Mouse (Mus musculus) layer of hippocampus, adult 11-12 months (tissue): ENCODE data around the gene Gbf1.
"Not testable (repeated sequence)": the region's sequence is repeated elsewhere in the genome, so short reads cannot be mapped to it uniquely, and the experiment has no call there.

Source experiments
- DNase-seq: peaks from one replicate; pipeline ENCODE4 v3.0.0; 2022; ENCODE audit warnings: low spot score

Gene Gbf1

DNA sequence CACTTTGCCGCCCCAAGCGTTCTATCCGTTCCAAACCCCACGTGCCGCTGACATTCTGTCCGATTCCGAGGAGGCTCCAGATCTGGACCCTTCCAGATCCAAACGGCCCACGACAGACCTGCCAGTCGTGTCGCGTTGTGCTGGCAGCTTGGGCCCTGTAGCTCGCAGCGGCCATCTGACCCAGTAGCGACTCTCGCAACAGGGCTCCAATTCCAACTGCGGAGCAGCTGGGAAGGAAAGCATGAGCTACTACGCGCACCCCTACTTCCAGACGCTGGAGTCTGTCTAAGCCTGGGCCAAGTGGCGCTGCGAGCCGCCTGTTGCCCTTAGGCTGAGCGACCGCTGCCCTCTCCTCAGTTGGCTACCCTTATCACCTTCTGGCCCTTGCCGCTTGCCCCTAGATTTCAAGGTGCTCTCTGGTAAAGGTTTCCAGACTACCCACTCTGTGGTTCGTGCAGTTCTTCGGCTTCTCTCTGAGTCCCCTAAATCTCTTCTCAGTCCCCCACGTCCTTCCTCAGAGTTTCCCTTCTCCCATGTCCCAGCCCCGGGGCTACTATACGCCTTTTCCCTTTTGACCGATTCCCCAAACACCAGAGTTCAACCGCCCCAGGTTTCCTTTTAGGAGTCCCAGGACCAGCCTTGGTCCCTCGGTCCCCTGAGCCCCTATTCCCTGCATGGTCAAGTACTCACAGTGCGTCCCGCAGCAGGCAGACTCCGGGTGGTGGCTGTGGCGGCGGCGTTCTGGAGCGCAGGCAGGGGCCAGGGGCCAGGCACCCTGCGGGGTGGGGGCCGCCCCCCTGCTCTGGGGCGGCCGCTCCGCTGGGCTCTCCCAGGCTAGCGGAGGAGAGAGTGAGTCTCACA, 4.6 kb upstream of the Gbf1 start, which contains the start of gene Pitx3:
Pitx3 (minus strand) TSS at position 816 of the 861 bp plus-strand sequence.
- DNase-seq: no peak

DNA sequence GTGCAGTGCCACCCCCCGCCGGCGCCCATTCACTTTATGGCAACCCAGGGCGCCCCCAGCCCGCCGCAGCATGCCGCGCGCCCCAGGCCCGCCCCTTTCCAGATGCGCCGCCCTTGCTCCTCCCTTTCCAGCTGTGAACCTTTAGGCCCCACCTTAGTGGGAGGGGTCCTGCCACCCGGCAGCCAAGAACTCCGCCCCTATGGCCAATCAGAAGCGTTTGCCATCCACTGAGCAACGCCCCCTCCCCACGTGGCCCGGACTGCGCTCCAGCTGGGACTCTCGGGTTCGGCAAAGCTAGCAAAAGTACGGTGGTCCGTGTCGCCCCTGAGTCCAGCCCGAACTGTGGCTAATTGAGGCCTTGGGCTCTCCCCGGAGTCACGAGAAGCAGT, 3.9 kb upstream of the Gbf1 start:
- peak; percentile 44 for DNase-seq

DNA sequence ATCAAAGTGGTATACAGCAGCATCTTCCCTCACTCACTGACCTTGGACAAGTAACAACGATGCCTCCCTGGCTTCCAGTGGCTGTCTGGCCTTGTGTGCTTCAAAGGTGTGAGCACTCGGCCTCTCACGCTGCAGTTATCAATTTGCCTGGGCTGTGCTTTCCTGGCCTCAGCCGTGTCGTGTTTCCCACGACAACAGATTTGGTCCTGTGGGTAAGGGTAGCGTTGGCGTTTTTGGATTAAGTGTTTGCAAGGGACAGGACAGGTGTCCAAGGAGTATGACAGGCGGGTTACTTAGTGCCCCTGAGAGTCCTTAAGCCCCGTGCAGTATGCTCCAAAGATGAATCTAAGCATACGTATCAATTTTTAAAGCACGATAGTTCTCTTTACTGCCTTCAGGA, 3.2 kb upstream of the Gbf1 start:
- DNase-seq: no peak

DNA sequence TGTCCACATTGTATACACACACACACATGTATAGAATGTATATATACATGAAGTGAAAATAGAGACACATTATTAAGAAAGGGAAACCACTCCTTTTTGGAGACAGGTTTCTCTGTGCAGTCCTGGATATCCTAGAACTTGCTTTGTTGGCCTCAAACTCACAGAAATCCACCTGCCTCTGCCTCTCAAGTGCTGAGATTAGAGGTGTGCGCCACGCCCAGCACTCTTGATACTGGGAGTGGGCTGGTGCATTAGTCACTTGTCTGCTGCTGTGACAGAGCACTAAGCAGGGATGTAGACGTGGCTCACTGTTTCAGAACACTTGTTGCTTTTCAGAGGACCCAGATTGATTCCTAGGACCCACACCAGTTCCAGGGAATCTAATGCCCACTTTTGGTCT, 13.6 kb downstream of the Gbf1 start:
- no peak for DNase-seq

- DNase-seq: not testable (repeated sequence)
Observed at GRCm38 (mm10) chr19:46167169-46167568, 14.9 kb downstream of the Gbf1 start.

GRCm38 (mm10) chr19:46169396-46169795, 17.1 kb downstream of the Gbf1 start:
- no peak for DNase-seq

GRCm38 (mm10) chr19:46169913-46170312, 17.6 kb downstream of the Gbf1 start:
- no peak for DNase-seq

DNA sequence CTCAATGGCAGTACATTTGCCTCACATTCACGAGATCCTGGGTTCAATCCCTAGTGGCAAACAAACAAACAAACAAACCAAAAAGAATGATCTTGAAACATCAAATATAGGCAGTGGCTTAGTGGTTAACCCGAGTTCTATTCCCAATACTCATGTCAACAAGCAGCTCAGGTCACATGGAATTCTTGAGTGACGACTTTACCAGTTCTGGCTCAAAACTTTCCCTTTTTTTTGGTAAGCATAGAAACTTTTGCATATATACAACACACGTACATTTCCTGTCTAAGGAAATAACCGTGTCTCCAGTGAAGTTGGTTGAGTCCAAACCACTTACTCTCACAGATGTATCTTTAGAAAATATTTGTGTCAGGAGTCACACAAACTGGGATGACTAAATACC, 20.2 kb downstream of the Gbf1 start:
- no peak for DNase-seq

DNA sequence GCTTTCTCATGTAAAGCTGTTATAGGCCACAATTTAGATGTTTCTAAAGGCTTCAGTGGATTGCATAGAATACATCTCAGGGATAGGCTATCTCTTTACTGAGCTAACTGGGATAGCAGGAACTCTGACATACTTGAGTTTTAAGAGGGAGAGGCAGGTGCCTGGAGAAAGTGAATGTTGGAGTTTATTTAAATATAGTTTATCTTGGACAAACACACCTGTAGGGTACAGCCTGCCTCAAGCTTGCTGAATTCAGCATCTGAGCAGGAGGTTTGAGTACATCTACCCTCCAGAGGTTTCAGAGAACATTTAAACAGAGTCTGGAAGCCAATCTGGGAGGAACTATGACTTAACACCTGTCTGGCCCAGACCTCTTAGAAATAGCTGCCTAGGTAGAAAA, 22.9 kb downstream of the Gbf1 start:
- no peak for DNase-seq

- no peak for DNase-seq
Observed at GRCm38 (mm10) chr19:46177046-46177445, 24.7 kb downstream of the Gbf1 start.

- no peak for DNase-seq
Observed at GRCm38 (mm10) chr19:46180274-46180673, 28.0 kb downstream of the Gbf1 start.

GRCm38 (mm10) chr19:46182241-46182640, 29.9 kb downstream of the Gbf1 start:
- DNase-seq: no peak

GRCm38 (mm10) chr19:46186611-46187010, 34.3 kb downstream of the Gbf1 start:
- peak; percentile 25 for DNase-seq

- DNase-seq: no peak
Observed at GRCm38 (mm10) chr19:46187203-46187602, 34.9 kb downstream of the Gbf1 start.

DNA sequence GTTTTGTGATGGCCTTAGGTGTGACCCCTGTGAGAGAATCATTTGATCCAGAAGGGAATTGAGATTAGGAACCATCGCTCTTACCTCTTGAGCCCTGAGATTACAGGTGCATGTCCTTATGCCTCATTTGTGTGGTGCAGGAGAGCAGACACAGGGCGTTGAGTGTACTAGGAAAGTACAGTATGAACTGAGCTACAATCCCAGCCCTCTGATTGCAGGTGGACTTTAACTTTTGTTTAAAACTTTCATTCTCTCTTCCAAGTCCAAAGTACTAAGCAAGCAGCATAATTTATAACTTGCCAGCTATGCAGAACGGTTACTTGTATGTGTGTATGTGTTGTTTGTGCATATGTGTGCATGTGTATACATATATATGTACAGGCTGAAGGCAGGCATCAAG, 46.0 kb downstream of the Gbf1 start:
- DNase-seq: no peak

DNA sequence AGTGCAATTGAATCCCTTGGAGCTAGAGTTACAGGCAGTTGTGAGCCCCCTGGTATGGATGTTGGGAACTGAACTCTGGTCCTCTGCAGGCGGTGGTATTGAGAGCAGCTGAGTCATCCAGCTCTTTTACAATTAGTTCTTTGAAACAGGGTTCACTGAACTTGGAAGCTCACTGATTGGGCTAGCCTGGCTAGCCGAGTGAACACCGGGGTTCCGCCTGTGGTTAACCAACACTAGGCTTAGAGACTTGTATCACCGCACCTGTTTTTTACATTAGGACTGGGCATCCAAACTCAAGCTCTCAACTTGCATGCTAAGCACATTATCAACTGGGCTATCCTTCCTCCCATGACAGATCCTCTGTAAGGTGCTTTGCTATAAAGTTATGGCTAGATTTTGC, 46.6 kb downstream of the Gbf1 start:
- no peak for DNase-seq

DNA sequence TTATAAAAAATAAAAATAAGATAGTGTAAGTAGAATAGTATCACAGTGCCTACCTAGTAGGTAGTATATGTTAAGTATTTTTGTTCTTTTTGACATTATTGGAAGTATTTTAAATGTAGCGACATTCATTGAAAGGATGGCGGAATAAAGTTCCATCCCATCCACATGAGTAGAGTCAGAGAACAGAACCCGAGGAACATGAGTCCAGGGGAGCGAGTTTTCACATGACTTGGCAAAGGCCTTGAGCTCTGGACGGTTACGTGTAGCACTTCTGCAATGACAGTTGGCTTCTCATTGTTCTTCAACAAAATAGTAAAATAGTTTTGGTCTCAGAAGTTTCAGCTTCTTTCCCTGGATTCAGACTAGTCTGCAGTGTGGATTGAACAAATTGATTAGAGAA, 51.9 kb downstream of the Gbf1 start:
- DNase-seq: no peak

- DNase-seq: no peak
Observed at GRCm38 (mm10) chr19:46205680-46206079, 53.4 kb downstream of the Gbf1 start.

DNA sequence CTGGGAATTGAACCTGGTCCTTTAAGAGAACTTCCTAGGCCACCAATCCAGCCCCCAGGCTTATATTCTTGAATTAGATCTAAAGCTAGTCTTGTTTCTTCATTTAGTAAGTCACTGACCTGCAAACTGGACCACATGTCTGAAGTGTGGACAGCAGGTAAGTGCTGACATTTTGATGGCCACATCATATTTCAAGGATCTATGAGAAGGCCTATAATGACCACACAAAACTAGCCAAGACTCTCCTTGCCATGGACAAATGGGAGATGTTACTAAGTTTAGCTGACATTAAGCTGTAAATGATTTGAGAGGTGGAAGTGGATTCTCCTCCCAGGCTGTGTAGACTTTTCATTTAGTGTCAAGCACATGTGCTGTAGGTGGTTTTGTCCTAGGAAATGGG, 58.6 kb downstream of the Gbf1 start:
- no peak for DNase-seq

GRCm38 (mm10) chr19:46214541-46214940, 62.2 kb downstream of the Gbf1 start:
- DNase-seq: no peak

GRCm38 (mm10) chr19:46215401-46215800, 63.1 kb downstream of the Gbf1 start:
- no peak for DNase-seq

DNA sequence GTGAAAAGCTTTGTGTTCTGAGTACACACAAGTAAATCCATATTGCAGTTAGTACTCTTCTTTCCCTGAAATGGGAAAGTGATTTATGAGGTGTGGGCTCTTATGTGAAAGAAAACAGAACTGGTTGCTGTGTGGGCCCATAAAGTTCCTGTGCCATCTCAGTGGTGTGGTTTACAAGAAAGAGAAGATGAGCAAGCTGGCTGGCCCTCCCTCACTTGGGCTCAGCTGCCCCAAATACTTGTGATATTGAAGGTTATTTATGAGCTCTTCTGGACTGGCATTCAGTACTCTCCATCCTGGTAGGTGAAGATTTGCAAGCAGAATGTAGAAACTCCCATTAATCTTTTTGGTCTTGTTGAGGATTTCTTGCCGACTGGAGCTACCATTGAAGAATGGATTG, 64.4 kb downstream of the Gbf1 start:
- no peak for DNase-seq

GRCm38 (mm10) chr19:46217347-46217746, 65.0 kb downstream of the Gbf1 start:
- not testable (repeated sequence) for DNase-seq

DNA sequence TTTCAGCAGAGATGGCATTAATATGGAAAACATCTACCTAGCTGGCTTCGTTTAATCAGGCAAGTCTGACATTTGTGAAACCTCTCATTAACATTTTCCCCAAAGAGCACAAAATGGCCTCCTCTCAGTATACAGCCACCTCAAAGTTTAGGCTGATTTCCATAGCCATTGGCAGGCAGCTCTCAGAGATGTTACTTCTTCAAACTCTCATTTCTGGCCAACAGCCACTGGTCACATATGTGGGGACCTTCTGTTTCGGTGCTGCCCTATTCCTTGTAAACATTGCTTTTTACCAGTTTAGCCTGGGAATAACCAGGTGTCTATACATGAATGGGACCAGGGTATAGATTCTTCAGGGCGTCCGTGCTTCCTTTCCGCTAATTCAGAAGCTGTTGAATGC, 67.8 kb downstream of the Gbf1 start:
- no peak for DNase-seq
